In the genomic region with DNA sequence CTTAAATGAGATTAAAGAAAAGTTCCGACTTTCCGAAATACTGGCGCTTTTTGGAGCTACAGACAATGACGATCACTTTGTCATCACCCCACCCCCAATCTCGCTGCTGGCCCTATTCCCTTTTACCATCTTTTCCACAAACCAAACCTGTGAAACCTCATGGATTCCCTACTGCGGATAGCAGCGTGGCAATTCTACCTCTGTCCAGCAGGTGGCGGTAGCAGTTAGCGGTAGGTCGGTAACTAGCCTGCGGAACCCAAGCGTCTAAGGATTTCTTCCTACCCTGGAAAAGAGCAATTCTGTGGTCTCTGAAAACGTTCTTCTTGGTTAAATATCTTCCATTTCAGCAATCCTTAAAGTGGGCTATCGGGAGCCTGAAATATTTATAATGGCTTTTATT, we compare ENCODE assay signal across 8 mouse cellular contexts. TPM values are rescaled to one million over a fixed set of nuclear protein-coding genes. Genes with fewer than 3 reads are reported as not detected.
DNase-seq lines count a peak whose midpoint lies in the region.

No protein-coding gene starts in this region.

- intact Hi-C loops in heart, postnatal 10 days (cut with DNase I): loop anchor here (1.0 to 5.0 kb wide), 3 partner anchors 29 to 284 kb away; a partner anchor contains a TSS

- DNase-seq in left cerebral cortex, adult 18-20 months (ENCODE audit: low spot score in 2 of 2): peak; percentile 74 to 81
- DNase-seq in left cerebral cortex, adult 11 months (ENCODE audit: low spot score): no peak
- peak; percentile 65 for DNase-seq in adrenal gland, adult 2 months
- DNase-seq in embryo, embryonic 10 days (ENCODE audit: low spot score): peak; percentile 96
- DNase-seq in heart, postnatal 10 days: peak; percentile 74 to 82
- DNase-seq in layer of hippocampus, postnatal 14 days (ENCODE audit: low spot score in 2 of 2): peak; percentile 74 to 80
- DNase-seq in monocyte, adult 2 months (ENCODE audit: low read depth in 1 of 2, low spot score in 2 of 2): peak; percentile 26 to 29
- peak; percentile 87 for DNase-seq in testis, postnatal 10 days (ENCODE audit: low spot score)

RNA-seq across cellular contexts. Expression of a gene that starts 15.7 kb away (rescaled TPM):
- total RNA-seq in left cerebral cortex, adult 18-20 months (2021): under 1 TPM; 0.35 to 0.75 TPM
- under 1 TPM in 1 of 2 experiments, not detected in 1; 0.28 TPM for total RNA-seq in adrenal gland, adult 2 months (2021)
- polyA plus RNA-seq in adrenal gland, adult 2 months (2012; rRNA removed): 0.15 and 3.2 TPM in 2 replicates
- total RNA-seq in heart, postnatal 10 days (2021): 1 to 10 TPM in 1 of 2 experiments, under 1 TPM in 1; 0.69 to 1.3 TPM
- 1 to 10 TPM in 1 of 2 experiments, under 1 TPM in 1; 0.60 to 1.2 TPM for total RNA-seq in layer of hippocampus, postnatal 14 days (2021)

RNA-seq across cellular contexts. Expression of a gene that starts 29.2 kb away (rescaled TPM):
- total RNA-seq in left cerebral cortex, adult 18-20 months (2021): 100 to 1,000 TPM; 131 to 132 TPM
- total RNA-seq in adrenal gland, adult 2 months (2021): 100 to 1,000 TPM; 107 to 122 TPM
- 19.4 and 23.2 TPM in 2 replicates for polyA plus RNA-seq in adrenal gland, adult 2 months (2012; rRNA removed)
- total RNA-seq in heart, postnatal 10 days (2021): 100 to 1,000 TPM in 1 of 2 experiments, 10 to 100 TPM in 1; 94.6 to 106 TPM
- total RNA-seq in layer of hippocampus, postnatal 14 days (2021): 100 to 1,000 TPM; 124 to 133 TPM

RNA-seq across cellular contexts. Expression of a gene that starts 51.3 kb away (rescaled TPM):
- 10 to 100 TPM; 30.6 to 30.8 TPM for total RNA-seq in left cerebral cortex, adult 18-20 months (2021)
- 10 to 100 TPM; 12.1 to 24.4 TPM for total RNA-seq in adrenal gland, adult 2 months (2021)
- 13.1 and 15.7 TPM in 2 replicates for polyA plus RNA-seq in adrenal gland, adult 2 months (2012; rRNA removed)
- total RNA-seq in heart, postnatal 10 days (2021): 10 to 100 TPM; 18.1 to 18.8 TPM
- total RNA-seq in layer of hippocampus, postnatal 14 days (2021): 10 to 100 TPM; 30.6 to 32.5 TPM
